Mouse (Mus musculus) heart, embryonic 12.5 days (tissue): ENCODE measurements around the gene Tmem115. TPM values are rescaled to one million over a fixed set of nuclear protein-coding genes. Genes with fewer than 3 reads are reported as not detected.

Experiments used
- ATAC-seq: fragments of 200-750 bp; cut with Nextera tagmentation; 2 replicates; pipeline ENCODE4 v1.8.0; 2017; ENCODE audit warnings: moderate TSS enrichment, moderate library complexity; ENCODE audit not compliant: insufficient number of reproducible peaks, low FRiP score
- H3K27ac ChIP-seq: fragments of 300-500 bp; sonication (generic); 2 replicates; pipeline ENCODE4 v1.5.1; 2016; ENCODE audit warnings: mild to moderate bottlenecking, moderate library complexity; ENCODE audit not compliant: poor library complexity, severe bottlenecking
- H3K27me3 ChIP-seq: fragments of 300-500 bp; sonication (generic); replicated peaks from 2 replicates; pipeline ENCODE4 v1.6.1; 2016; ENCODE audit warnings: mild to moderate bottlenecking, moderate library complexity
- H3K36me3 ChIP-seq: fragments of 300-500 bp; sonication (generic); 2 replicates; pipeline ENCODE4 v1.6.1; 2016; ENCODE audit warnings: mild to moderate bottlenecking, moderate library complexity
- H3K4me1 ChIP-seq: fragments of 300-500 bp; sonication (generic); replicated peaks from 2 replicates; pipeline ENCODE4 v1.6.1; 2016; ENCODE audit warnings: mild to moderate bottlenecking
- H3K4me2 ChIP-seq: fragments of 300-500 bp; sonication (generic); 2 replicates; pipeline ENCODE4 v1.6.1; 2016; ENCODE audit warnings: mild to moderate bottlenecking, moderate library complexity
- H3K4me3 ChIP-seq: fragments of 300-500 bp; sonication (generic); 2 replicates; pipeline ENCODE4 v1.5.1; 2016; ENCODE audit warnings: mild to moderate bottlenecking
- H3K9ac ChIP-seq: fragments of 300-500 bp; sonication (generic); 2 replicates; pipeline ENCODE4 v1.6.1; 2016; ENCODE audit warnings: mild to moderate bottlenecking, moderate library complexity
- H3K9me3 ChIP-seq: fragments of 300-500 bp; sonication (generic); replicated peaks from 2 replicates; pipeline ENCODE4 v1.6.1; 2016; ENCODE audit warnings: mild to moderate bottlenecking, moderate library complexity
- WGBS: fragments of 180-500 bp; shearing (Covaris S2); methylation state at CpG from one replicate; pipeline ENCODE4 v1.1.7; 2016; 5-methylcytosine and 5-hydroxymethylcytosine counted together
- polyA plus RNA-seq: library from polyadenylated mRNA; unstranded; fragments of >200 nt; fragmentation: Nextera tagmentation; extraction: Ambion mirVana; gene quantifications from 2 replicates; pipeline ENCODE4 v1.2.1, GENCODE M21; 2016

Gene Tmem115
- polyA plus RNA-seq, 1 experiment from 2014 or later, result 37.5 TPM

GRCm38 (mm10) chr9:107575579-107576356 lies 42.0 kb downstream of the Tmem115 start:
- Histone ChIP-seq H3K27me3 (no peaks in the 10 kb centered on the region), H3K27ac (no peak overlapping the region), H3K36me3 (peaks cover 40% of the 10 kb centered on the region), H3K9ac (no peak overlapping the region), H3K4me3 (no peak overlapping the region), H3K4me1 (peaks cover 43% of the 10 kb centered on the region), H3K4me2 (no peak overlapping the region), H3K9me3 (no peaks in the 10 kb centered on the region)
- 85% methylated on average over 14 of the region's 14 CpGs for WGBS
- no peak for ATAC-seq

- no peaks in the 10 kb centered on the region for H3K27me3 ChIP-seq
- no peaks in the 10 kb centered on the region for H3K9me3 ChIP-seq
- ATAC-seq, result peak; percentile 84
- H3K36me3 ChIP-seq, result peaks cover 32% of the 10 kb centered on the region
- H3K4me1 ChIP-seq, result peaks cover 40% of the 10 kb centered on the region
- H3K4me3 ChIP-seq, result peak within 1 kb of the TSS; percentile 40
- H3K27ac ChIP-seq, result no peak within 1 kb of the TSS; the same call in 1 of the 2 replicates
- peak within 1 kb of the TSS; percentile 58 for H3K9ac ChIP-seq
- H3K4me2 ChIP-seq, result peak within 1 kb of the TSS; percentile 70
- WGBS, result 26% methylated on average over 16 of the region's 16 CpGs
Measured at GRCm38 (mm10) chr9:107576357-107577107, 42.8 kb downstream of the Tmem115 start, which contains the start of gene Hyal1. TSS of gene Hyal1 (plus strand) at chr9:107576927.

GRCm38 (mm10) chr9:107577871-107578270 lies 44.1 kb downstream of the Tmem115 start:
- no peak for ATAC-seq
- H3K4me1 ChIP-seq, result peaks cover 38% of the 10 kb centered on the region
- no peak overlapping the region for H3K9ac ChIP-seq
- no peak overlapping the region for H3K27ac ChIP-seq
- H3K9me3 ChIP-seq, result no peaks in the 10 kb centered on the region
- H3K27me3 ChIP-seq, result no peaks in the 10 kb centered on the region
- 89% methylated on average over 10 of the region's 10 CpGs for WGBS
- H3K4me3 ChIP-seq, result no peak overlapping the region
- H3K4me2 ChIP-seq, result no peak overlapping the region
- H3K36me3 ChIP-seq, result peaks cover 19% of the 10 kb centered on the region

- Histone ChIP-seq H3K36me3 (peaks cover 19% of the 10 kb centered on the region), H3K4me3 (no peak within 1 kb of the TSS), H3K9me3 (no peaks in the 10 kb centered on the region), H3K27me3 (no peaks in the 10 kb centered on the region), H3K4me2 (0 out of 2 replicates have a peak within 1 kb of the TSS, but pooled peaks have one; percentile 94), H3K27ac (no peak within 1 kb of the TSS), H3K9ac (peak within 1 kb of the TSS; percentile 14; the same call in 1 of the 2 replicates), H3K4me1 (peaks cover 38% of the 10 kb centered on the region)
- ATAC-seq, result no peak
- 69% methylated on average over 3 of the region's 3 CpGs for WGBS
Measured at GRCm38 (mm10) chr9:107578587-107578986, 44.8 kb downstream of the Tmem115 start, which contains the start of gene Naa80. TSS of gene Naa80 (plus strand) at chr9:107578887.

GRCm38 (mm10) chr9:107579023-107579900 lies 45.5 kb downstream of the Tmem115 start:
- H3K9ac ChIP-seq, result peak overlapping the region; percentile 14; the same call in 1 of the 2 replicates

GRCm38 (mm10) chr9:107580501-107581317 lies 47.0 kb downstream of the Tmem115 start, which contains the start of gene Hyal3:
TSS of gene Hyal3 (plus strand) at chr9:107580818.
- Histone ChIP-seq H3K4me2 (peak within 1 kb of the TSS; percentile 94), H3K4me1 (peaks cover 38% of the 10 kb centered on the region), H3K36me3 (peaks cover 11% of the 10 kb centered on the region), H3K4me3 (peak within 1 kb of the TSS; percentile 67), H3K9me3 (no peaks in the 10 kb centered on the region), H3K27me3 (no peaks in the 10 kb centered on the region), H3K9ac (peak within 1 kb of the TSS; percentile 87), H3K27ac (peak within 1 kb of the TSS; percentile 93)
- WGBS, result 0% methylated on average over 32 of the region's 32 CpGs
- peak; percentile 79 for ATAC-seq

More at GRCm38 (mm10) chr9:107579023-107579900, 45.5 kb downstream of the Tmem115 start:
- H3K36me3 ChIP-seq, result peaks cover 19% of the 10 kb centered on the region
- 90% methylated on average over 14 of the region's 14 CpGs for WGBS
- H3K4me2 ChIP-seq, result 0 out of 2 replicates have a peak overlapping the region, but pooled peaks have one; percentile 94
- H3K27me3 ChIP-seq, result no peaks in the 10 kb centered on the region
- no peak overlapping the region for H3K4me3 ChIP-seq
- H3K4me1 ChIP-seq, result peaks cover 38% of the 10 kb centered on the region
- no peak for ATAC-seq
- no peak overlapping the region for H3K27ac ChIP-seq
- H3K9me3 ChIP-seq, result no peaks in the 10 kb centered on the region

- Histone ChIP-seq H3K27ac (no peak overlapping the region), H3K27me3 (no peaks in the 10 kb centered on the region), H3K4me3 (peak overlapping the region; percentile 67), H3K9ac (peak overlapping the region; percentile 87; the same call in 1 of the 2 replicates), H3K4me1 (peaks cover 37% of the 10 kb centered on the region), H3K9me3 (no peaks in the 10 kb centered on the region), H3K4me2 (peak overlapping the region; percentile 94), H3K36me3 (peaks cover 11% of the 10 kb centered on the region)
- WGBS, result 77% methylated on average over 4 of the region's 4 CpGs
- no peak for ATAC-seq
Measured at GRCm38 (mm10) chr9:107581584-107581983, 47.8 kb downstream of the Tmem115 start.

GRCm38 (mm10) chr9:107582509-107583062 lies 48.8 kb downstream of the Tmem115 start:
- ATAC-seq, result no peak
- no peak overlapping the region for H3K4me3 ChIP-seq
- H3K9ac ChIP-seq, result no peak overlapping the region
- H3K27me3 ChIP-seq, result no peaks in the 10 kb centered on the region
- no peaks in the 10 kb centered on the region for H3K9me3 ChIP-seq
- H3K4me1 ChIP-seq, result peaks cover 29% of the 10 kb centered on the region
- H3K4me2 ChIP-seq, result no peak overlapping the region
- no peak overlapping the region for H3K27ac ChIP-seq
- peaks cover 11% of the 10 kb centered on the region for H3K36me3 ChIP-seq
- WGBS, result 85% methylated on average over 7 of the region's 7 CpGs

GRCm38 (mm10) chr9:107583174-107583573 lies 49.4 kb downstream of the Tmem115 start:
- H3K4me1 ChIP-seq, result peaks cover 29% of the 10 kb centered on the region
- 88% methylated on average over 14 of the region's 14 CpGs for WGBS
- H3K27me3 ChIP-seq, result no peaks in the 10 kb centered on the region
- no peak for ATAC-seq
- no peak overlapping the region for H3K27ac ChIP-seq
- H3K4me3 ChIP-seq, result no peak overlapping the region
- H3K9me3 ChIP-seq, result no peaks in the 10 kb centered on the region
- H3K9ac ChIP-seq, result no peak overlapping the region
- no peak overlapping the region for H3K4me2 ChIP-seq
- peaks cover 11% of the 10 kb centered on the region for H3K36me3 ChIP-seq
